ENCODE assay signal across 14 mouse cellular contexts in genomic region chr4:149999931-150000555, GRCm38 (mm10). TPM values are rescaled to one million over a fixed set of nuclear protein-coding genes. Genes with fewer than 3 reads are reported as not detected.
DNase-seq lines count a peak whose midpoint lies in the region; ATAC-seq and TF ChIP-seq lines count a peak whose summit lies in the region.
"Had no signal": no experiment of that assay in that cellular context is flagged by ENCODE, and none has a peak within 500 bp of the region (broad histone marks: within the 10 kb centered on the region; RNA-seq: fewer than 3 reads in every experiment).

No protein-coding gene starts in this region.

- H3K4me1 ChIP-seq in liver, adult 2 months (ENCODE audit: control insufficient read depth, insufficient read depth, low read length): peaks cover 60% of the 10 kb centered on the region
- peaks cover 41% of the 10 kb centered on the region for H3K4me1 ChIP-seq in liver, embryonic 11.5 days (replicated peaks; ENCODE audit: control insufficient read depth, insufficient read depth, low read length)
- peaks cover 70% of the 10 kb centered on the region for H3K4me1 ChIP-seq in liver, embryonic 13.5 days (replicated peaks)
- H3K4me1 ChIP-seq: midbrain, embryonic 12.5 days had no signal

- peak overlapping the region; percentile 67 for H3K4me3 ChIP-seq in gastrocnemius, adult 2 months
- peak overlapping the region; percentile 71 for H3K4me3 ChIP-seq in liver, adult 2 months (ENCODE audit: insufficient read depth, low read depth, low read length)
- H3K4me3 ChIP-seq in liver, embryonic 11.5 days (ENCODE audit: low read depth, low read length): no peak overlapping the region
- H3K4me3 ChIP-seq in liver, embryonic 13.5 days (replicated peaks): no peak overlapping the region
- H3K4me3 ChIP-seq: hindbrain, embryonic 13.5 days; limb, embryonic 12.5 days; midbrain, embryonic 12.5 days; neural tube, embryonic 13.5 days had no signal

- WGBS in liver, adult 2 months: 42% methylated on average over 15 of the region's 15 CpGs
- WGBS in liver, embryonic 11.5 days: 76% methylated on average over 15 of the region's 15 CpGs
- 73% methylated on average over 15 of the region's 15 CpGs for WGBS in liver, embryonic 13.5 days (ENCODE audit: insufficient replicate concordance)

- H3K9me3 ChIP-seq in liver, embryonic 11.5 days (ENCODE audit: control insufficient read depth, low read length): no peaks in the 10 kb centered on the region
- H3K9me3 ChIP-seq in liver, embryonic 13.5 days (replicated peaks): no peaks in the 10 kb centered on the region
- H3K9me3 ChIP-seq: hindbrain, embryonic 13.5 days; limb, embryonic 12.5 days; midbrain, embryonic 12.5 days; neural tube, embryonic 13.5 days had no signal

- DNase-seq in gastrocnemius, adult 2 months: peak; percentile 73
- no peak for DNase-seq in gastrocnemius, adult 8-10 months (ENCODE audit: low spot score in 2 of 2)
- peak; percentile 60 for DNase-seq in liver, adult 2 months (ENCODE audit: extremely low read depth, low read depth, low spot score)
- no peak for DNase-seq in liver, embryonic 11.5 days (ENCODE audit: low spot score)
- peak; percentile 41 for DNase-seq in heart, postnatal 4 days
- no peak for DNase-seq in liver, embryonic 13.5 days
- no peak for DNase-seq in layer of hippocampus, postnatal 14 days (ENCODE audit: low spot score in 2 of 2)
- no peak for DNase-seq in left cerebral cortex, postnatal 4 days
- DNase-seq: embryo, embryonic 11 days; layer of hippocampus, adult 9-11 months had no signal

- peak overlapping the region; percentile 82 for H3K9ac ChIP-seq in liver, adult 2 months (ENCODE audit: low read depth, low read length)
- H3K9ac ChIP-seq in liver, embryonic 11.5 days (ENCODE audit: low read depth, low read length): no peak overlapping the region
- no peak overlapping the region for H3K9ac ChIP-seq in liver, embryonic 13.5 days
- H3K9ac ChIP-seq: hindbrain, embryonic 13.5 days; limb, embryonic 12.5 days; midbrain, embryonic 12.5 days; neural tube, embryonic 13.5 days had no signal

- peaks cover 67% of the 10 kb centered on the region for H3K79me2 ChIP-seq in liver, adult 2 months (ENCODE audit: control insufficient read depth, insufficient read depth, low read length)

- H3K36me3 ChIP-seq in liver, adult 2 months (ENCODE audit: control insufficient read depth, insufficient read depth, low read length): peaks cover 26% of the 10 kb centered on the region
- H3K36me3 ChIP-seq in liver, embryonic 11.5 days (ENCODE audit: control insufficient read depth, insufficient read depth, low read length): no peaks in the 10 kb centered on the region
- peaks cover 10% of the 10 kb centered on the region for H3K36me3 ChIP-seq in liver, embryonic 13.5 days
- H3K36me3 ChIP-seq: hindbrain, embryonic 13.5 days; limb, embryonic 12.5 days; midbrain, embryonic 12.5 days; neural tube, embryonic 13.5 days had no signal

- TF ChIP-seq POLR2A in liver, adult 2 months (IDR thresholded peaks at IDR 0.05; ENCODE audit: extremely low read depth, insufficient read depth, low read length): no peak

- no peak for TF ChIP-seq CTCF in gastrocnemius, adult 2 months (IDR thresholded peaks at IDR 0.05)
- no peak for TF ChIP-seq CTCF in liver, adult 2 months (IDR thresholded peaks at IDR 0.05; ENCODE audit: low read depth, low read length)

- H3K4me2 ChIP-seq in liver, embryonic 11.5 days: no peak overlapping the region
- 0 out of 2 replicates have a peak overlapping the region, but pooled peaks have one; percentile 1 for H3K4me2 ChIP-seq in liver, embryonic 13.5 days
- H3K4me2 ChIP-seq: hindbrain, embryonic 13.5 days; limb, embryonic 12.5 days; midbrain, embryonic 12.5 days; neural tube, embryonic 13.5 days had no signal

- H3K27ac ChIP-seq in gastrocnemius, adult 2 months: peak overlapping the region; percentile 97
- H3K27ac ChIP-seq in liver, adult 2 months (replicated peaks; ENCODE audit: insufficient read depth, low read depth, low read length): peak overlapping the region; percentile 83
- no peak overlapping the region for H3K27ac ChIP-seq in liver, embryonic 11.5 days (ENCODE audit: low read depth, low read length)
- no peak overlapping the region for H3K27ac ChIP-seq in liver, embryonic 13.5 days
- H3K27ac ChIP-seq: hindbrain, embryonic 13.5 days; midbrain, embryonic 12.5 days; neural tube, embryonic 13.5 days had no signal

- H3K27me3 ChIP-seq in liver, adult 2 months (ENCODE audit: control insufficient read depth, insufficient read depth, low read length): no peaks in the 10 kb centered on the region
- H3K27me3 ChIP-seq in liver, embryonic 11.5 days (replicated peaks; ENCODE audit: control insufficient read depth, insufficient read depth, low read length): no peaks in the 10 kb centered on the region
- H3K27me3 ChIP-seq in liver, embryonic 13.5 days: no peaks in the 10 kb centered on the region
- H3K27me3 ChIP-seq: hindbrain, embryonic 13.5 days; neural tube, embryonic 13.5 days had no signal

- ATAC-seq in liver, embryonic 11.5 days (replicated peaks; ENCODE audit: low FRiP score): no peak
- no peak for ATAC-seq in liver, embryonic 13.5 days (ENCODE audit: low read depth)

- intact Hi-C loops in gastrocnemius, adult 2 months (cut with DNase I): loop anchor here (10.0 kb wide), 1 partner anchor 235 kb away; the partner anchor contains the start of gene Eno1
- intact Hi-C loops in left cerebral cortex, postnatal 4 days (cut with DNase I): no loop called here

RNA-seq across cellular contexts. Expression of gene H6pd, which starts 8.8 kb away (rescaled TPM):
- 100 to 1,000 TPM in 1 of 2 experiments, 10 to 100 TPM in 1; 41.6 to 104 TPM for total RNA-seq in gastrocnemius, adult 2 months (2021)
- 10 to 100 TPM; 47.5 to 82.4 (median 65.4) TPM for total RNA-seq in gastrocnemius, adult 8-10 months (2022)
- total RNA-seq in liver, adult 2 months (2014; rRNA removed): 121 and 187 TPM in 2 replicates
- 183 and 205 TPM in 2 replicates for polyA plus RNA-seq in liver, adult 2 months (2012; rRNA removed)
- polyA plus RNA-seq in liver, embryonic 11.5 days (2014; fragmentation: Nextera tagmentation; extraction: Ambion mirVana): 9.4 and 9.8 TPM in 2 replicates
- 10 to 100 TPM; 34.1 to 35.2 TPM for total RNA-seq in heart, postnatal 4 days (2021)
- 6.8 and 7.3 TPM in 2 replicates for polyA plus RNA-seq in liver, embryonic 13.5 days (2015; fragmentation: Nextera tagmentation; extraction: Ambion mirVana)
- total RNA-seq in layer of hippocampus, postnatal 14 days (2021): 10 to 100 TPM; 11.5 to 12.2 TPM
- total RNA-seq in left cerebral cortex, postnatal 4 days (2021): 10 to 100 TPM; 11.7 to 13.8 TPM

RNA-seq across cellular contexts. Expression of gene Spsb1, which starts 45.2 kb away (rescaled TPM):
- total RNA-seq in gastrocnemius, adult 2 months (2021): 10 to 100 TPM in 1 of 2 experiments, 1 to 10 TPM in 1; 5.5 to 16.1 TPM
- 10 to 100 TPM in 1 of 4 experiments, 1 to 10 TPM in 3; 3.6 to 10.5 (median 4.7) TPM for total RNA-seq in gastrocnemius, adult 8-10 months (2022)
- 0.54 and 0.92 TPM in 2 replicates for total RNA-seq in liver, adult 2 months (2014; rRNA removed)
- polyA plus RNA-seq in liver, adult 2 months (2012; rRNA removed): 0.91 and 1.3 TPM in 2 replicates
- polyA plus RNA-seq in liver, embryonic 11.5 days (2014; fragmentation: Nextera tagmentation; extraction: Ambion mirVana): 2.9 and 3.1 TPM in 2 replicates
- total RNA-seq in heart, postnatal 4 days (2021): 10 to 100 TPM; 26.2 to 26.7 TPM
- 0.61 and 0.97 TPM in 2 replicates for polyA plus RNA-seq in liver, embryonic 13.5 days (2015; fragmentation: Nextera tagmentation; extraction: Ambion mirVana)
- 10 to 100 TPM; 25.3 to 29.1 TPM for total RNA-seq in layer of hippocampus, postnatal 14 days (2021)
- total RNA-seq in left cerebral cortex, postnatal 4 days (2021): 10 to 100 TPM; 13.9 to 15.3 TPM

Comparison
In these comparisons a context has a peak if more than half of its experiments do, and no peak if none do; other contexts are left out.
1. DNase-seq: peak in gastrocnemius, adult 2 months (single experiment), liver, adult 2 months (single experiment) and heart, postnatal 4 days (single experiment); none in gastrocnemius, adult 8-10 months (0 of 2), liver, embryonic 11.5 days (single experiment), liver, embryonic 13.5 days (single experiment), layer of hippocampus, postnatal 14 days (0 of 2) and left cerebral cortex, postnatal 4 days (single experiment).
2. H3K27ac ChIP-seq: peak in gastrocnemius, adult 2 months (single experiment) and liver, adult 2 months (single experiment); none in liver, embryonic 11.5 days (single experiment) and liver, embryonic 13.5 days (single experiment).
3. H3K4me3 ChIP-seq: peak in gastrocnemius, adult 2 months (single experiment) and liver, adult 2 months (single experiment); none in liver, embryonic 11.5 days (single experiment) and liver, embryonic 13.5 days (single experiment).